Mouse (Mus musculus) MEL (cell line): Measurements from ENCODE around the gene Hhex.

ENCODE experiments used
- CHD1 ChIP-seq: IDR thresholded peaks from 2 replicates; pipeline ENCODE4 v1.6.1; 2012; ENCODE audit warnings: low read depth, mild to moderate bottlenecking, inconsistent platforms, low read length, improper control_type of control experiment
- CHD2 ChIP-seq: IDR thresholded peaks from 2 replicates; pipeline ENCODE4 v1.6.1; 2011; ENCODE audit warnings: low read length, improper control_type of control experiment
- CTCF ChIP-seq, 3 experiments: IDR thresholded peaks in 2 of 3; conservative IDR thresholded peaks in 1 of 3; 2 replicates each; pipeline ENCODE4 v1.5.1; 2011 to 2012; ENCODE audit warnings: low read length in 3 of 3, low read depth in 2 of 3, mild to moderate bottlenecking in 2 of 3, improper control_type of control experiment in 1 of 3, inconsistent platforms in 1 of 3, mixed read lengths in 1 of 3, moderate library complexity in 1 of 3; ENCODE audit not compliant: control insufficient read depth in 1 of 3, insufficient read depth in 1 of 3, poor library complexity in 1 of 3, severe bottlenecking in 1 of 3
- GATA1 ChIP-seq: IDR thresholded peaks from 2 replicates; pipeline ENCODE4 v1.6.1; 2011; ENCODE audit warnings: low read depth, low read length, improper control_type of control experiment
- HCFC1 ChIP-seq: IDR thresholded peaks from 2 replicates; pipeline ENCODE4 v1.6.1; 2012; ENCODE audit warnings: low read depth, mild to moderate bottlenecking, inconsistent platforms, low read length, improper control_type of control experiment, moderate library complexity
- MAX ChIP-seq: IDR thresholded peaks from 2 replicates; pipeline ENCODE4 v1.6.1; 2011; ENCODE audit warnings: low read length, improper control_type of control experiment
- NELFE ChIP-seq: IDR thresholded peaks from 2 replicates; pipeline ENCODE4 v1.6.1; 2011; ENCODE audit warnings: low read depth, low read length, improper control_type of control experiment
- RCOR1 ChIP-seq: IDR thresholded peaks from 2 replicates; pipeline ENCODE4 v1.6.1; 2012; ENCODE audit warnings: low read depth, mild to moderate bottlenecking, inconsistent platforms, low read length, improper control_type of control experiment
- UBTF ChIP-seq: IDR thresholded peaks from 2 replicates; pipeline ENCODE4 v1.6.1; 2012; ENCODE audit warnings: low read depth, mild to moderate bottlenecking, inconsistent platforms, low read length, improper control_type of control experiment, moderate library complexity, borderline replicate concordance; ENCODE audit not compliant: insufficient read depth
- ZKSCAN1 ChIP-seq: IDR thresholded peaks from 2 replicates; pipeline ENCODE4 v1.6.1; 2012; ENCODE audit warnings: low read depth, mild to moderate bottlenecking, inconsistent platforms, low read length, improper control_type of control experiment, moderate library complexity

- no peak for TF ChIP-seq NELFE
- TF ChIP-seq CHD2, result no peak
- TF ChIP-seq UBTF, result no peak
- TF ChIP-seq CHD1, result no peak
- no peak for TF ChIP-seq MAX
- TF ChIP-seq RCOR1, result no peak
- no peak for TF ChIP-seq HCFC1
- TF ChIP-seq CTCF (IDR thresholded peaks at IDR 0.05 in 2 of 3, conservative IDR thresholded peaks at IDR 0.05 in 1 of 3; ENCODE audit: control insufficient read depth in 1 of 3, insufficient read depth in 1 of 3, low read depth in 2 of 3, low read length in 3 of 3, poor library complexity in 1 of 3, severe bottlenecking in 1 of 3), result no peak
- TF ChIP-seq GATA1, result no peak
- TF ChIP-seq ZKSCAN1, result no peak
Measured at GRCm38 (mm10) chr19:37486801-37487200, 52.2 kb downstream of the Hhex start.
